Mouse (Mus musculus) adrenal gland, postnatal 4 days (tissue): Measurements from ENCODE around the gene Alg5. TPM values are rescaled to one million over a fixed set of nuclear protein-coding genes. Genes with fewer than 3 reads are reported as not detected.
"Not testable (repeated sequence)": the region's sequence is repeated elsewhere in the genome, so short reads cannot be mapped to it uniquely, and the experiment has no call there.

Source experiments
- DNase-seq, 2 experiments: peaks; one replicate each; pipeline ENCODE4 v3.0.0; 2021 to 2022; ENCODE audit warnings: low spot score in 2 of 2, mixed read lengths in 2 of 2
- total RNA-seq, 2 experiments: library from RNA; stranded (reverse); gene quantifications; 2 replicates each; pipeline ENCODE4 v1.2.3; 2021

Gene Alg5
- total RNA-seq, 2 experiments from 2014 or later, result 38.5 to 41.2 TPM

DNA sequence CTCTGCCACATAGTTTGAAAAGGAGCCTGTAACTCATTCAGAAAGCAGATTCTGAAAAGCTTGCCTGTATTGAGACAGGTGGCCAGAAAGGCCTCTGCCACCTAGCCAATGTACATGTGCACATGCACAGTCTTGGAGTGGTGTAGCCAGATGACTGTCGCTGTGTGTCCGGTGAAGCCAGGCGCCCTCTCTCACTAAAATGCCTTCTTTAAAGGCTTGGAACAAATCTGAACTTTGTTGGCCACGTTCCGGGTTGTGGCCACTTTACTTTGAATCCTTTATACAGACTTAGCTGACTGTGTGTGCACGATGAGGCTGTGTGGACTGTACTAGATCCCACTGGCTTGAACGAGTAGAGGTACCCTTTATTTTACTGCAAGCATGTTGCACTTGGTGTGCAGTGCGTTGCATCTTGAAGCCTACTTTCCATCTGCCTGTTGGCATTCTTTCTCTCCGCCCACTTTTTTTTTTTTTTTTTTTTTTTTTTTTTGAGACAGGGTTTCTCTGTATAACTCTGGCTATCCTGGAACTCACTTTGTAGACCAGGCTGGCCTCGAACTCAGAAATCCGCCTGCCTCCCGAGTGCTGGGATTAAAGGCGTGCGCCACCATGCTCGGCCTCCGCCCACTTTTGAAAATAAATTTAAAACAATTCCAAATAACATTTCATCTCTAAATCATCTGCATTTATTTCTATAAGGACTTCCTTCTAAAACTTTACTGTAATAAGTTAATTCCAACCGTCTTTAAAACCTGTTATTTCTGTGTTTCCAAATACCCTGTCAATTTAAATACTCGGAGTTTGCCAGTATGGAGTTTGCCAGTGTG lies 975 bp downstream of the Alg5 start:
- no peak for DNase-seq

DNA sequence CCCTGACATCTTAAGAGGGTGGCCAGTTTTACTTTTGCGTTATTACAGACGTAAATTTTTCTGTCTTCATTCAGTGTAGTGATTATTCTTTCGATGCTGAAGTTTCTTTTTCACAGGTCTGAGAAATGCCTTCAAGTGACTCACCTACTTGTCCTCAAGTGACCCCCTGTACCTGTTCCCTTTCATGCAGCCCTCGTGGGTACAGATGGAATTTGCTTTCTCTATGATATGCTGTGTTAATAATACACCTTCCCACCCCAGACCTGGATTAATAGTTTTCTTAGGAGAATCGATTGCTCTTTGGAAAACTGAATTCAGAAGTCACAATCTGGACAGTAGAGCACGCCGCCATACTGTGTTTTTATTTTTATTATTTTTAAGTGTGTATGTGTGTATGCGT lies 2.0 kb downstream of the Alg5 start:
- DNase-seq, result no peak

DNA sequence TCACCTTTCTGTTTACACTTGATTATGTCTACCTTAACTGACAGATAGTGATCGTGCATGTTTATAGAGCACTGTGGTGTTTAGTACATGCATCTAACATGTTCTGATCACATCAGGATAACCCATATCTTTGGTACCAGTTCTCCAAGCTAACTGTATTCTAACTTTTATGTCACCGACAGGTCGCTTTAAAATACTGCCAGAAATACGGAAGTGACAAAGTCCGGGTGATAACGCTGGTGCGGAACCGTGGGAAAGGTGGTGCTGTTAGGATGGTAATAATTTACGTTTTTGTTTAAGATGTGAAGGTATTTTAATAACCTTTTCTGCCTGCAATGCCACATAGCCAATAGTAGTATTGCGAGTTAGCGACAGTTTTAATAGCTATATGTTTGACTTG lies 6.6 kb downstream of the Alg5 start:
- DNase-seq, result no peak

DNA sequence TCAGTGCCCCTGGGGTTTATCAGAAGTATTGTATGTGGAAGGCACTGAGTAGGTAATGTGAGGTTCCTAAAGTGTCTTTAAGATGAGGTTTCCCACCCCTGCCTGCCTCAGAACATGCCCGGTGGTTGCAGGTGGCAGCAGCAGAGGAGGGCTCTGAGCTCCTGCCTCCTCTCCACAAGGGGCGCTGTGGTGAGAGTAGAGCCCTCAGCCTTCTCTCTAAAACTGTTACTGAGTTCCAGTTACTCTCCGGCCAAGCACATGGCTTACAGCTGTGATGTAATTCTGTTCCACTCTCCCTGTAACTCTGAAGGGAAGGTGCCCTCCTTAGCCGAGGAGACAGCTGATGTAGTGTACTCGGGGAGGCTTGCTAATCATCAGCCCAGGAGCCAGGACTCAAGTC lies 10.5 kb downstream of the Alg5 start:
- no peak for DNase-seq

DNA sequence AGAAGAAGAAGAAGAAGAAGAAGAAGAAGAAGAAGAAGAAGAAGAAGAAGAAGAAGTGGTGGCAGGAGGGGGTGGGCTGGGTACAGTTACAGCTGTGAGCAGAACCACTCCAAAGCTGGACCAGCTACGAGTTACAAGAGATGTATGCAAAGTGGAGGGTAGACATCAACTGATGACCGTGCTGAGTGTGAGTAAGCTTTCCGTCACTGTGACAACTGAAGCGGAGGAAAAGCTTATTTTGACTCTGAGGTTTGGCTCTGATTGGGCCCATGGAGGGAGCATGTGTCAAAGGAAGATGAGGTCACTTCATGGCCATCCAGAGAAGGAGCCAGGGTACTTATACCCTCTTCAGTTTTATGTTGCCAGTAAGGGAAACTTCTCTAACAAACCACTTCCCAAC lies 18.1 kb downstream of the Alg5 start:
- DNase-seq, result no peak

DNA sequence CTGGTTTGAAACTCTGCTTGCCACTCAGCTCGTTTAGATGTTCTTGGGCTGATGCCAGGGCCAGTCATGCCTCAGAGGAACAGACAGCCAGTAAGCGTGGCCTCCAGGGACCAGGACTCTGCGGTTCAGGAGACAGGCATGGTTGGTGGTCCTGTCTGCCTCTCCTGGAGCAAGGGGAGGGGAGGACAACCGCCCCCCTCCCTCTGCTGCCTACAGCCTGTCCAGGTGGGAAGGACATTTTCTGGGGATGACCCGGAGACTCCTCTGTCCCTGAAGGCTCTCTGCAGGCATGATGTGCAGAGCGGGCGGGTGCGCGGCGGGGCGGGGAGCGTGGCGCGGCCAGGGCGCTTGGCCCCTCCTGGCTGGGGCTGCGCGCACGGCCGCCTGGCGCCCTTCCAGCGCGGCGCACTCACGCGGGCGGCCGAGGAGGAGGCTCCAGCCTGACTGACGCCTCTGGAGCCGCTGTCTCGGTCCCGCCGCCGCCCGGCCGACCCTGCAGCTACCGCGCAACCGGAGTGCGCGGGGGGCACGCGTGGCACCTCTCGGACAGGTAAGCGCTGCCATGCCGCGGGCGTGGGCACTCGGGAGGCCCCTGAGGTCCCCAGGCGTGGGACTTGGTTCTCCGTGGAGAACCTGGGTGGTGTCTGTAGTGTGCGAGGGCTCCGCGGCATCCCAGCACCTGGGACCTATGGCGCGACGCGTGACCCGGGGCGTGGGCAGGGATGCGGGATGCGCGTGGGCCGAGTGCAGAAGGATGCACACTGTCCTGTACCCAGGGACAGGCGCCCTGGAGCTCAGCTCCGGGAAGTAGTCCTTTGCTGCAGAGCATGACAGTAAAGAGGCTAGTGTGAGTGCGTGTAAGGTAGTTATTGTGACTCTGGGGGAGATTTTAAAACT lies 20.1 kb downstream of the Alg5 start, which contains the start of gene Smad9:
Gene Smad9 (plus strand): TSS at position 438 of the 897 bp plus-strand sequence.
- peak; percentile 56 to 62 for DNase-seq

DNA sequence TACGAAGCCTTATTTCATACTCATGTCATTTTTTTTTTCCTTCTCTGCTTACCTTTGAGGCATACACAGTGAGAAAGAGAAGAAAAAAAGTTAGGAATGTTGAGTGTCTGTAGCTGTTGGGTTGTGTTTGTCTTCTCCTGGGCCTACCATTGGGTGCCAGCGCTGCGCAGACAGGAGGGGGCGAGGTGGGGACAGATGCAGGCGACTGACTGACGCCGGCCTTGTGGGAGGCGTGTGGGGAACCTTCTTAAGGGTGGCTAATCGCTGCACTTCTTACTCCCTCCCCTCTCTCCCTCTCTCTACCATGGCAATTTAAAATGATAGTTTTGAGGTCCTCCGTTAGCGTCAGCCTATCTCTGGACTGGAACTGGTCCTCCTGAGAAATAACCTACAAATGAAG lies 20.7 kb downstream of the Alg5 start:
- no peak for DNase-seq

DNA sequence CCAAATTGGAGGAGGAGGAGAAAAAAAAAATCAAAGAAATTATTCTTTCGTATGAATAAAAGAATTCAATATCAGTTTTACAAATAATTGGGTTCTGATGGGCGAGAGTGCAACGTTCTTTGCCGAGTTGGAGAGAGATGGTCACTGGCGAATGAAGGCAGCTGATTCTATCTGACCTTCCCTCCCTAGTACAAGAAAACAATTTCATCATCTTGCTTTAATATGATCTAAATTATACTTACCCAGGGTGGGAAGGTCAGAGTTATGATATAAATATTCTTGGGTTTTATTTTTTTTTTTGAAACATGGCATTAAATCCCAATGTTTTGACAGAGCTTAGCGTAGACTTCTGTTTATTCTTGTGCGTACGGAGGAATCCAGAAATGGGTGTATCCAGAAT lies 22.1 kb downstream of the Alg5 start:
- no peak for DNase-seq

DNA sequence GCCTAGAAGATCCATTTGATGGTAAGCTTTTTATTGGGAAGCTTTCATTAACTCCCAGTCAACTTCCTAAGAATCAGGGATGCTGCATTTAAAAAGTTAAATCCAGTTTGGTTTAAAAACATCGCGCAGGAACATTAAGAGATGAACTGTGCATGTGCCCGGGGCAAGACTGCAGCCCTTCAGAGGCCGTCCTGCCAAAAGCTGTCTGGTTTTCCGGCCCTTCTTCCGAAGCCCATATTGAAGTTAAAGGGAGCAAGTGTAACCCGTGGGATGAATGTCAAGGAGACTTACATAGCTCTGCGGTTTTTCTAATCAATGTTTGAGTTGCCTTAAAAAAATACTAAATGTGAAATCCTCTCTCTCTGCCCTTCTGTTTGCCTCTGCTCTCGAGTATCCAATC lies 23.9 kb downstream of the Alg5 start:
- DNase-seq, result no peak

DNA sequence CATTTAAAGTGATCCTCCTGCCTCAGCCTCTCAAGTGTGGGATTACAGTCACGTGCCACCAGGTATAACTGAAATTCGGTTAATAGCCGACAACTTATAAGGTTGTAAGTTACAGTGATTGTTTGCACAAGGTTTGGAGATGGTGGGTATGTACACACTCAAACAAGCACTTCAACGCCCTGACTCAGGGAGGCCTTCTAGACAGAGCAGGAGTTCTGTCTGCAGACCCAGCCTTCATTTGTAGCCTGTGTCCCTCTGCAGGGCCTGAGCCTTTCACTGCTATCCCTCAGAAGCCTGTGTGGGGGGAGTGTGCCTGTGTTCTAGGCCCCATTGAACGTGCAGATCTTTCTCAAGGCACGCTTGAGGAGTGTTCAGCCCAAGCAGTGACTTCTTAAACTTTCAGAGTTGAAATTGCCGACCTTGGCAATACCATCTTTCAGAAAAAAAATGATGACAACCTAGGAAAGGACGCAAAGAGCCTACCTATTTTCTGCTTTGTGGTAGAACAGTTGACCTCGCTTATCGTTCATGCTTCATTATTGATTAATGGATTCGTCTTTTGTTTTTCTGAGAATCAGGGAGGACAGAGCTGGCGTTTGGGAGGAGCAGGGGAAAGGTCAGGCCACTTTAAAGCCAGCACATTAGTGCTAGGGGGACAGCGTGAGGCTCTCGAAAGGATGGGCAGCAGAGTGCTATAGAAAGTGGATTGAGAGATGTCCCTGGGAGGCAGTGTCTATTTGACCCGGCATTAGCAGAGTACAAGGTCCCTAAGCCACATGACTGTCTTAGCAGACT lies 25.2 kb downstream of the Alg5 start:
- DNase-seq, result no peak

DNA sequence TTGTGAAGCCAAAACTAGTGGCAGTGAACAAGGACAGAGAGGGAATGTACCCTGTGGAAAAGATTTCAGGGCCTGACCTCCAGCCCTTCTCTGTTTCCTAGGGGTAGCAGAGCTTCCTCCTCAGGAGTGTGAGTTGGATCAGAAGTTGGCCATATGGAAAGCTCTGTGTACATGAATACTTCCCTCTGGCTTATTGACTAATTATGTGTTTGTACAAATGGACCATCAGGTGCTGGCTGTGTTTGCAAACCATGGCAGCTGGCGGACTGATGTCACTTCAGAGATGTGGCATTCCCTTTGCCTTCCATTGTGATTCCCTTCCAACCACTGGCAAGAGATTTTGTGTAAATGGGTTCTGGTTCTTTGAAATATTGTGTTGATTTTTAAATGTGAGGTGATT lies 25.9 kb downstream of the Alg5 start:
- DNase-seq, result no peak

DNA sequence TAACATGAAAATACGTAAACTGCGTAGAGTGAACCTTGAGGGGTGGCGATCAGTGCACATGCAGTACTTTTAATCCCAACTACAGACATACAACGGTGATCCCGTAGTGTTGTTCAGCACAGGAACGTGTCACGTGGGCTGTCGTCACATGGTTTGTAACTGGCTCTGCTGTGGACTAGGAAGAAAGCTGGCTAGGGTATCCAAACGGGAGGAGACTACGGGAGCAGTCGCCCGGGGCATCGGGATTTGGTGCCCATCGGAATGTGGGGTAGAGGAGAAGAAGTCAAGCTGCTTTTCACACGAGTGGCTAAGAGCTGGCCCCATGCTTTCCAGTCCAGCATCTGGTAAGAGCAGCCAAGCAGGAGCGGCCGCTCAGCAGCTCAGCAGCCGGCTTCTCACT lies 29.1 kb downstream of the Alg5 start:
- DNase-seq, result no peak

DNA sequence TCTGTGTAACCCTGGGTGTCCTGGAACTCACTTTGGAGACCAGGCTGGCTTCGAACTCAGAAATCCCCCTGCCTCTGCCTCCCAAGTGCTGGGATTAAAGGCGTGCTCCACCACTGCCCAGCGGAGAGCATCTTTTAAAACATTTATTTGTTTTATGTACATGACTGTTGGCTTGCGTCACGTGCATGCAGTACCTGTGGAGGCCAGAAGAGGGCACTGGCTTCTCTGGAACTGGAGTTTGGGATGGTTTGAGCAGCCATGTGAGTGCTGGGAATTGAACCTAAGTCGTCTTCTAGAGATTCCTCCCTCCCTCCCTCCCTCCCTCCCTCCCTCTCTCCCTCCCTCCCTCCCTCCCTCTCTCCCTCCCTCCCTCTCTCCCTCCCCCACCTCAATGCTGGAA lies 30.2 kb downstream of the Alg5 start:
- not testable (repeated sequence) for DNase-seq

DNA sequence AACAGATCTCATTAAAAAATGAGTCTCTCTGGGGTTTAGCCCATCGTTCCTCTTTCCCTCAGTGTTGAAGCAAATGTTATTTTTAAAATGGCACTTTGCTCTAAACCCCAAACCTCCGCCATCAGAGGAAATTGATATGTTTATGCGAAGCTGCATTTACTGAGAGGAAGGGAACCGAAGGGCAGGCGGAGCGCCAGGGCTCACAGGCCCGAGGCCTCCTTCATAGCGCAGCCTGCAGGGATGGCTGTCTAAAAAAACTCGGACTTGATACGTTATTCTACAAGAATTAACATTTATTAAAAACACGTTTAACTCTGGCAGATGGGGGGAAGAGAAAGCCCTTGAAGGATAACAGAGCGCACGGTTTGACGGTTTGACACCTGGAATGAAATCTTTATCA lies 30.7 kb downstream of the Alg5 start:
- no peak for DNase-seq

DNA sequence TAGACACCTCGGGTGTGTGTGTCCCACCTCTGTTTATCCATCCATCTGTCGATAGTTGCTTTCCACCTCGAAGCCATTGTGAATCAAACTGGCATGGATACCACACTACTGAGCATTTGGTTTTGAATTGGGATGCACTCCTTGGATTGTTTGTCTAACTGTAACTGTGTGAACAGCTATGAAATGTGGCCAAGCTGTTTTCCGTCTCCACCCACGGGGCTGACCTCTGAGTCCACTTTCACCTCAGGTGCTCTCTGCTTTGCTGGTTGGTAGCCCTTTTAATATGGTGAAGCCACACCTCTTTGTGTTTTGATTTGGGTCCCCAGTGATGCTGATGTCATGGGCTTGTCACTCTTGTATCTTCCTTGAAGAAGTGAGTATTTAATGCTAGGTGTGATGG lies 31.5 kb downstream of the Alg5 start:
- DNase-seq, result no peak

DNA sequence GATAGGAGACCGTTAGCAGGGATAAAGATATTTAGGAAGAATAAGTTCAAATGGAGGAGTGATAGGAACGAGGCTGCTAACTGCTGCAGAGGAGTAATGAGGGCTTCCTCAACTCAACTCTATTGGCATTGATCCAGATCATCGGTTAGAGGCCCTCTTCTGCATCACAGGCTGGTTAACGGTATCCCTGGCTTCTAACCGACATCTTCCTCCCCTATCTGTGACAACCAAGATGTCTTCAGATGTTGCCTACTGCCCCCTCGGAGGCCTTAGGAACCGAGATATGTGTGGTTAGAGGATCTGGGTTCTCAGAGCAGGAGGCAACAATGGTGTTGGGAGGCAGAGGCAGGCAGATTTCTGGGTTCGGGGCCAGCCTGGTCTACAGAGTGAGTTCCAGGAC lies 33.3 kb downstream of the Alg5 start:
- no peak for DNase-seq

DNA sequence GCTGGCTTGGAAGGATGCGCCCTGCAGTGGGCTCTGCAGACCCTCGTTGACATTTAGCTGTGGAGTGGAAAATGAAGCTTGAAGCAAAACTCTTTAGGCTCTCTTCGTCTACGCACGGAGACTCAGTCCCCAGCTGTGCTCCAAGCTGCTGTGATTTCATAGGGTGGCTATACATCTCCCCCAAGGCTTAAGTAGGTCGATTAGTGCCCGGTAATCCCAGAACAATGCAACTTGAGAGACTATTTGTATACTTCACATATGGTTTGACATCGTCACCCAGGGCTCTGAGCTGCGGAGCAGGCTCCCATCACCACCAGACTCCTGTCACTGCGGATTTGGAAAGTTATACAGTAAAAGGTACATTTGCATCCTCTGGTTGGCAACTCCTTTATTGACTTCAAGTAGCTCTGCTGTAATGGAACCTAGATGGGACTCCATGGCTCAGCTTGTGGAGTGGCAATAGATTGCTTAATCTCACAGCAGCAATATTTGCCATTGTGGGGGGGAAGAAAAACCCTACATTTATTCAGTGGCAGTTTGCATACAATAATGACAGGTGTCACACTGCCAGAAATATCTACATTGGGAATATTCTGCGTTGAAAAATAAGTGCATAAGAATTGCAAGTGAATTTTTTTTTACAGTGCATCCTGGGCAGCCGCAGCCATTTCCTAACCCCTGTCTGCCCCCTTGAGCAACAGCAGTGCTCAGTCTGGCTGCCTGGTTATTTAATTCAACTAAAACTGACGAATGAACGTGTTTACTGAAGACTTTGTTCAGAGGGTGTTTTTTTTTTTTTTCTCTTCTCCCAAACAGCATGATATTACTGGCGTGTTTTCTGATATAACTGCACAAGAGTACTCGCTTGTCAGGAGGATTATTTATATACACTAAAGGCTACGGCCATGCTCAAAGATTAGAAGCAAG lies 34.3 kb downstream of the Alg5 start:
- DNase-seq, result no peak

DNA sequence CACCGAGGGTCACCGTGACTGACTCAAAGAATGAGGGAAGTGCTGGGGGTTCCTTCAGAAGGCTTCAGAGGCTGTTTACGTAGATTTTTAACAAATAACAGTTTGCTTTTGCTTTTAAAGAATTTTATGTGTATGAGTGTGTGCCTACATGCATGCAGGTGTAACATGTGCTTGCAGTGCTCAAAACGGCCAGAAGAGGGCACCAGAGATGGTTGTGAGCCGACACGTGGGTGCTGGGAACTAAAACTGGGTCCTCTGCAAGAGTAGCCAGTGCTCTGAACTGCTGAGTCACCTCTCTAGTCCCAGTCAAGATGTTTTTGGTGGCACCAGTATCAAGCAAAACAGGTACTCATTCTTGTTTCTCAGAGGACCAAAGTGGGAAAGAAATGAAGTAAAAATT lies 38.3 kb downstream of the Alg5 start:
- no peak for DNase-seq

DNA sequence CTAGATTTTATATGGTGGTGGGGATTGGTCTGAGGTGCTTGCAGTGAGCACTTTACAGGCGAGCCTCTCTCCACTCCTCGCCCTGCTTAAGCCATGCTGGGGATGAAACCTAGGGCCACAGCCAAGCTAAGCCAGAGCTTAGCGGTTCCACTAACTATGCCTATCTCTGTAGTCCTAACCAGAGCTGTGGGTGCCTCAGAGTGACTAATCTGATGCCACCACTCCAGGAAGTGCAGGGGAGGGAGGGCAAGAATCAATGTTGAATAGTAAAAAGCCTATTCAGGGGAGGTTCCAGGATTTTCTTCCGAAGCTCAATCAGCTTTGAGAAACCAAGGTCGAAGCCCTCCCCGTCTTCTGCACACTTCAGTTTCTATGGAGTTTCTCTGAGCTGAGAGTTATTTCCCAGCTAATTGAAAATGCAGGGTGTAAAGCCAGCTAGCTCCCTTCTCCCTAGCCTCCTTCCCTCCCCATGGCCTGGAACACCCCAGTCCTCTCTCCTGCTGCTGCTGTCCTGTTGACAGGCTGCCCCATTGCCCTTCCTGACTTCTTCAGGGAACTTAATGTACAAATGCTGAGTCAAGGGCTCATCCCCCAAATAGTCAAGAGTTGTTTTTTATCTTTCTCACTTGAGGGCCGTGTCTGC lies 40.8 kb downstream of the Alg5 start:
- DNase-seq, result no peak

DNA sequence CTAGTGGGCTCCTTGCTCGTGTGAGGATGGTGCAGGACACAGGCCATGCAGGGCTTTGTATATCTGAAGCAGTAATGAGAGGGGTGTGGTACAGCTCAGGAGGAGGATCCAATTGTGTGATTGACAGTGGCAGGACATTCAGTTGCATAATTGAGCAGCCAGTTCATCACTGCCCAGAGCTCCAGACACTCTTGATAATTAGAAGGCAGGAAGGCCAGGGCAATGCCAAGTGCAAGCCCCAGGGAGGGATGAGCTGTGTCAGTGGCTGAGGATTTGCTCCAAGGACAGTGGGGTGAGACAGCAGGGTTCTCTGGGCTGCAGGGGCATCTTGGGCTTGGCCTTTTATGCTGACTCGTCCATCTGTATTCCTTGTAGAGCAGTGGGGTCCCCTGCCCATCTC lies 55.3 kb downstream of the Alg5 start:
- no peak for DNase-seq
